Mouse (Mus musculus): Measurements from ENCODE around the gene Edaradd. TPM values are rescaled to one million over a fixed set of nuclear protein-coding genes. Genes with fewer than 3 reads are reported as not detected.

Edaradd gene
- polyA plus RNA-seq (2015; fragmentation: Nextera tagmentation; extraction: Ambion mirVana), result 5.7 and 5.8 TPM in 2 replicates

GRCm38 (mm10) chr13:12519955-12520584 lies at the start of gene Edaradd:
Edaradd (minus strand) TSS chr13:12520438.
- Histone ChIP-seq H3K36me3 (no peaks in the 10 kb centered on the region), H3K4me3 (peak within 1 kb of the TSS; percentile 55), H3K4me2 (peak within 1 kb of the TSS; percentile 86), H3K4me1 (peaks cover 6% of the 10 kb centered on the region; the same call in 1 of the 2 replicates), H3K27me3 (no peaks in the 10 kb centered on the region), H3K9me3 (no peaks in the 10 kb centered on the region), H3K27ac (peak within 1 kb of the TSS; percentile 60), H3K9ac (peak within 1 kb of the TSS; percentile 43)
- under 1% methylated on average over 35 of the region's 35 CpGs for WGBS
- ATAC-seq (ENCODE audit: insufficient number of reproducible peaks, low FRiP score, low TSS enrichment, low read depth), result 0 out of 2 replicates have a peak, but pooled peaks have one; percentile 71

DNA sequence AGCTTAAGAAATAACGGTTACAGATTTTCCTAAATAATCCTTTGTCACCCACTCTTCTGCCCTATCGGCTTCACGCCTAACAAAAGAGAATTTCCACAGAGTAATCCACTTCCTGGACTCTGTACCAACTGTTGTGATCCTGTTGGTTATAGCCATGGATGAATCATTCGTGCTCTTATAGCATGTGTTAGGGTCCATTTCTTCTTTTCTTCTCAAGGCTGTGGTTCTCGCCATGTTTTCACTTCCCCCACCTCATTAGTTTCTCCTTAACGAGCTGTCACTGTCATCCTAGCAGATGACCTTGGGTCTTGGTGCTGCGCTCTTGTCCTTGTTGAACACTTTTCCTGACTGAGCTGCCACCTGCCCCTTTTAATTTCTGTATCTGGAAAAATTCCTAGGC lies 49.5 kb upstream of the Edaradd start:
- H3K27me3 ChIP-seq, result no peaks in the 10 kb centered on the region
- 82% methylated on average over 7 of the region's 7 CpGs for WGBS
- no peaks in the 10 kb centered on the region for H3K36me3 ChIP-seq
- H3K27ac ChIP-seq, result no peak overlapping the region
- no peak overlapping the region for H3K4me2 ChIP-seq
- no peak for ATAC-seq (ENCODE audit: insufficient number of reproducible peaks, low FRiP score, low TSS enrichment, low read depth)
- no peak overlapping the region for H3K4me3 ChIP-seq
- peaks cover 9% of the 10 kb centered on the region; the same call in 1 of the 2 replicates for H3K4me1 ChIP-seq
- no peak overlapping the region for H3K9ac ChIP-seq
- no peaks in the 10 kb centered on the region for H3K9me3 ChIP-seq

GRCm38 (mm10) chr13:12568597-12569469 lies 48.6 kb upstream of the Edaradd start:
- H3K4me2 ChIP-seq, result no peak overlapping the region
- no peaks in the 10 kb centered on the region for H3K36me3 ChIP-seq
- H3K4me3 ChIP-seq, result no peak overlapping the region
- H3K27ac ChIP-seq, result no peak overlapping the region
- peaks cover 9% of the 10 kb centered on the region; the same call in 1 of the 2 replicates for H3K4me1 ChIP-seq
- 64% methylated on average over 9 of the region's 9 CpGs for WGBS
- ATAC-seq (ENCODE audit: insufficient number of reproducible peaks, low FRiP score, low TSS enrichment, low read depth), result no peak
- H3K9ac ChIP-seq, result no peak overlapping the region
- no peaks in the 10 kb centered on the region for H3K27me3 ChIP-seq
- H3K9me3 ChIP-seq, result no peaks in the 10 kb centered on the region

- no peak overlapping the region for H3K4me2 ChIP-seq
Observed at GRCm38 (mm10) chr13:12567936-12568335, 47.7 kb upstream of the Edaradd start.

GRCm38 (mm10) chr13:12565621-12566390 lies 45.6 kb upstream of the Edaradd start, which contains the start of gene Ero1lb:
Ero1lb (plus strand) TSS chr13:12565874.
- Histone ChIP-seq H3K9me3 (no peaks in the 10 kb centered on the region), H3K4me3 (peak within 1 kb of the TSS; percentile 80), H3K9ac (peak within 1 kb of the TSS; percentile 64), H3K27ac (no peak within 1 kb of the TSS), H3K36me3 (no peaks in the 10 kb centered on the region), H3K4me2 (peak within 1 kb of the TSS; percentile 87), H3K4me1 (peaks cover 9% of the 10 kb centered on the region; the same call in 1 of the 2 replicates), H3K27me3 (no peaks in the 10 kb centered on the region)
- WGBS, result under 1% methylated on average over 71 of the region's 73 CpGs
- ATAC-seq (ENCODE audit: insufficient number of reproducible peaks, low FRiP score, low TSS enrichment, low read depth), result peak; percentile 100

More at GRCm38 (mm10) chr13:12567936-12568335, 47.7 kb upstream of the Edaradd start:
- Histone ChIP-seq H3K9ac (no peak overlapping the region), H3K4me3 (no peak overlapping the region), H3K27me3 (no peaks in the 10 kb centered on the region), H3K4me1 (peaks cover 9% of the 10 kb centered on the region; the same call in 1 of the 2 replicates), H3K27ac (no peak overlapping the region), H3K36me3 (no peaks in the 10 kb centered on the region), H3K9me3 (no peaks in the 10 kb centered on the region)
- 68% methylated on average over 1 of the region's 1 CpGs for WGBS
- no peak for ATAC-seq (ENCODE audit: insufficient number of reproducible peaks, low FRiP score, low TSS enrichment, low read depth)

DNA sequence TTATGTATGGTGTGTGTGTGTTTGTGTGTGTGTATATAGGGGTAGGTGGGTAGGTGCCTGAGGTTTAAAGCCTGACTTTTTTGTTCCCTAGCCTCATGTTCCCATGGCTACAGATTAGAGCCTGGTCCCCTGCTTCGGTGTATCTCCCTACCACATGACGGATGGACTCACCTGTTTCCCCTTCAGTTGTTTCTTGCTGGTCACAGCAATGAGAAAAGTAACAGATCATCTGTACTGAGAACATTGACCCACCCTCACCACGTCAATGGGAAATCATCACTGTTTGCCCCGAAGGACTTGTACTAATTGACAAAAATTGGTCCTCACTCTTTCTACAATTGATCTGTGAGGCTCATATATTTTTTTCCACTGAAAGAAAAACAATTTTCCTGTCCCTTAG lies 42.0 kb upstream of the Edaradd start:
- ATAC-seq (ENCODE audit: insufficient number of reproducible peaks, low FRiP score, low TSS enrichment, low read depth), result no peak
- Histone ChIP-seq H3K9ac (no peak overlapping the region), H3K4me2 (no peak overlapping the region), H3K27ac (no peak overlapping the region), H3K27me3 (no peaks in the 10 kb centered on the region), H3K4me3 (no peak overlapping the region), H3K4me1 (peaks cover 9% of the 10 kb centered on the region; the same call in 1 of the 2 replicates), H3K36me3 (no peaks in the 10 kb centered on the region), H3K9me3 (no peaks in the 10 kb centered on the region)
- 83% methylated on average over 4 of the region's 4 CpGs for WGBS

GRCm38 (mm10) chr13:12561729-12562128 lies 41.5 kb upstream of the Edaradd start:
- H3K27ac ChIP-seq, result no peak overlapping the region
- WGBS, result 58% methylated on average over 2 of the region's 2 CpGs
- H3K4me2 ChIP-seq, result no peak overlapping the region
- no peaks in the 10 kb centered on the region for H3K9me3 ChIP-seq
- H3K36me3 ChIP-seq, result no peaks in the 10 kb centered on the region
- no peak overlapping the region for H3K9ac ChIP-seq
- no peak for ATAC-seq (ENCODE audit: insufficient number of reproducible peaks, low FRiP score, low TSS enrichment, low read depth)
- H3K4me1 ChIP-seq, result peaks cover 9% of the 10 kb centered on the region; the same call in 1 of the 2 replicates
- H3K27me3 ChIP-seq, result no peaks in the 10 kb centered on the region
- no peak overlapping the region for H3K4me3 ChIP-seq

DNA sequence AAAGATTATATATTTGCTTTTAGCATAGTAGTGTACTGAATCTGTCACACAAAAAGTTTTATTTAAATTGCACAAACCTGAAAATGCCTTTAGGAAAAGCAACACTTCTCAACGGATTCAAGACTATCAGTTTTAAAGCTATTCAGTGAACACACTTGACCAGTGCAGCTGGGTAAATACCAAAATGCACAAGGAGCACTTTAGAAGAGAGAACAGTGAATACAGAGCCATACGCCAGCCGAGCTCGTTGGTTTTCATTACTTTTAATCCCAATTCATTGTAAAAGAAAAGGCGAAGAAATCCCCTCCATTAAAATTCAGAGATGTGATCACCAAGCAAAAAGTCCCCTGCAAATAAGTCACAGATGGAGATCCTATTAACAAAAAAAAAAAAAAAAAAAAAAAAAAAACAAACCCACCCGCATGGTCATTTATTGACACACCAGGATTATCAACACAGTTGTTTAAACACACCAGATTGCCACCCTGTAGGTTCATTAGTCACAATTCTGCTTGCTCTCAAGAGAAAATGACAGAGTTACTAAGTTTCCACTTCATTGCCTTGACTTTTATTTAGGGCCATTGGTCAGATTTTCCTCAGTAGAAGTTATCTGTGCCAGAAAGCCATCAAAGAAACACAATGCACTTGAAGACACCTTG lies 39.4 kb upstream of the Edaradd start:
- 47% methylated on average over 6 of the region's 6 CpGs for WGBS
- H3K4me3 ChIP-seq, result no peak overlapping the region
- H3K9me3 ChIP-seq, result no peaks in the 10 kb centered on the region
- ATAC-seq (ENCODE audit: insufficient number of reproducible peaks, low FRiP score, low TSS enrichment, low read depth), result no peak
- H3K4me2 ChIP-seq, result no peak overlapping the region
- no peaks in the 10 kb centered on the region for H3K4me1 ChIP-seq
- no peaks in the 10 kb centered on the region for H3K36me3 ChIP-seq
- no peak overlapping the region for H3K27ac ChIP-seq
- H3K27me3 ChIP-seq, result no peaks in the 10 kb centered on the region
- H3K9ac ChIP-seq, result no peak overlapping the region

- ATAC-seq (ENCODE audit: insufficient number of reproducible peaks, low FRiP score, low TSS enrichment, low read depth), result no peak
- 55% methylated on average over 3 of the region's 3 CpGs for WGBS
Observed at GRCm38 (mm10) chr13:12559044-12559443, 38.8 kb upstream of the Edaradd start.

GRCm38 (mm10) chr13:12554211-12554610 lies 34.0 kb upstream of the Edaradd start:
- no peak overlapping the region for H3K9ac ChIP-seq
- no peaks in the 10 kb centered on the region for H3K9me3 ChIP-seq
- no peak overlapping the region for H3K27ac ChIP-seq
- WGBS, result 54% methylated on average over 4 of the region's 4 CpGs
- H3K4me2 ChIP-seq, result no peak overlapping the region
- no peaks in the 10 kb centered on the region for H3K27me3 ChIP-seq
- no peaks in the 10 kb centered on the region for H3K36me3 ChIP-seq
- no peak for ATAC-seq (ENCODE audit: insufficient number of reproducible peaks, low FRiP score, low TSS enrichment, low read depth)
- H3K4me1 ChIP-seq, result no peaks in the 10 kb centered on the region
- H3K4me3 ChIP-seq, result no peak overlapping the region

More at GRCm38 (mm10) chr13:12559044-12559443, 38.8 kb upstream of the Edaradd start:
- Histone ChIP-seq H3K9ac (no peak overlapping the region), H3K27me3 (no peaks in the 10 kb centered on the region), H3K36me3 (no peaks in the 10 kb centered on the region), H3K4me2 (no peak overlapping the region), H3K27ac (no peak overlapping the region), H3K4me3 (no peak overlapping the region), H3K4me1 (no peaks in the 10 kb centered on the region), H3K9me3 (no peaks in the 10 kb centered on the region)
